Mouse (Mus musculus) cerebellum, adult 8-10 months (tissue): ENCODE data around the gene Gtf2h3.

Experiments used
- DNase-seq: peaks from one replicate; pipeline ENCODE4 v3.0.0; 2022

The Gtf2h3 gene

GRCm38 (mm10) chr5:124637836-124638235 is 58.9 kb downstream of the Gtf2h3 start:
- DNase-seq: no peak
